ENCODE assay signal across 8 mouse cellular contexts in genomic region chr5:67096378-67096771, GRCm38 (mm10). TPM values are rescaled to one million over a fixed set of nuclear protein-coding genes. Genes with fewer than 3 reads are reported as not detected.
A peak's percentile ranks its signal among the peaks of the same experiment; 100 is the strongest.
DNase-seq lines count a peak whose midpoint lies in the region; ATAC-seq lines count a peak whose summit lies in the region.

No protein-coding gene starts in this region.

- peak overlapping the region; percentile 36 for H3K4me2 ChIP-seq in forebrain, embryonic 15.5 days (replicated peaks)

- WGBS in forebrain, embryonic 15.5 days, result 0% methylated on average over 28 of the region's 28 CpGs

- no peaks in the 10 kb centered on the region for H3K36me3 ChIP-seq in forebrain, embryonic 15.5 days

- peak overlapping the region; percentile 21 for H3K4me3 ChIP-seq in forebrain, embryonic 15.5 days

- H3K27me3 ChIP-seq in forebrain, embryonic 15.5 days, result peaks cover 89% of the 10 kb centered on the region

- H3K4me1 ChIP-seq in forebrain, embryonic 15.5 days, result peaks cover 11% of the 10 kb centered on the region

- no peaks in the 10 kb centered on the region for H3K9me3 ChIP-seq in forebrain, embryonic 15.5 days

- peak; percentile 15 to 24 for DNase-seq in urinary bladder, adult 18-20 months (ENCODE audit: low spot score in 2 of 2)
- DNase-seq in urinary bladder, adult 2 months (ENCODE audit: low spot score), result no peak
- DNase-seq in kidney, postnatal 10 days, result peak; percentile 35
- peak; percentile 76 for DNase-seq in neural tube, embryonic 10.5 days (ENCODE audit: extremely low spot score, low spot score)
- no peak for DNase-seq in layer of hippocampus, adult 11-12 months (ENCODE audit: low spot score)
- no peak for DNase-seq in cerebellum, adult 11 months

- H3K9ac ChIP-seq in forebrain, embryonic 15.5 days (replicated peaks), result no peak overlapping the region

- no peak for ATAC-seq in forebrain, embryonic 15.5 days (replicated peaks)
- no peak for ATAC-seq in frontal cortex, adult (ENCODE audit: low TSS enrichment)

- H3K27ac ChIP-seq in forebrain, embryonic 15.5 days (replicated peaks), result no peak overlapping the region

RNA-seq across cellular contexts. Expression of gene Phox2b, which starts 2.7 kb away (rescaled TPM):
- polyA plus RNA-seq in urinary bladder, adult 2 months (2012; rRNA removed), result 0.30 and 0.41 TPM in 2 replicates
- polyA plus RNA-seq in forebrain, embryonic 15.5 days (2015; fragmentation: Nextera tagmentation; extraction: Ambion mirVana), result not detected in 2 replicates

Comparison
In these comparisons a context has a peak if more than half of its experiments do, and no peak if none do; other contexts are left out.
1. DNase-seq: peak in urinary bladder, adult 18-20 months (2 of 2), kidney, postnatal 10 days (single experiment) and neural tube, embryonic 10.5 days (single experiment); none in urinary bladder, adult 2 months (single experiment), layer of hippocampus, adult 11-12 months (single experiment) and cerebellum, adult 11 months (single experiment).